Mouse (Mus musculus): ENCODE measurements around the gene Bri3bp.

DNA sequence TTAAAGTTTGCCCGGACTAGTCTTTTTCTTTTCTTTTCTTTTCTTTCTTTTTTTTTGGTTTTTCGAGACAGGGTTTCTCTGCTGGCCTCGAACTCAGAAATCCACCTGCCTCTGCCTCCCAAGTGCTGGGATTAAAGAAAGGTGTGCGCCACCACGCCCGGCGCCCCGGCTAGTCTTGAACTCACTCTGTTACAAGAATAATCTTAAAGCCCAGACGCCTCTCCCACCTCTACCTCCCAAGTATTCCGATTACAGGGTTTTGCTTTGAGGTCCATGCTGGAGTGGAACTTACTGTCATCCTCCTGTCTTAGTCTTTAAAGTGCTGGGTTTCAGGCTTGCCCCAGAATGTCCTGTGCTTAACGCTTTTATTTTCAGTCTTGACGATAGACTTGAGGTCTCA is 33.7 kb downstream of the Bri3bp start:
- TF ChIP-seq CTCF (IDR thresholded peaks at IDR 0.05; ENCODE audit: extremely low read depth, insufficient read depth, insufficient read length, insufficient replicate concordance) (no peak), POLR2A (IDR thresholded peaks at IDR 0.05; ENCODE audit: low read depth, low read length) (no peak)

Data from spleen, adult 2 months (tissue).